Mouse (Mus musculus): Measurements from ENCODE around the gene Scn3a. TPM values are rescaled to one million over a fixed set of nuclear protein-coding genes. Genes with fewer than 3 reads are reported as not detected.
A peak's percentile ranks its signal among the peaks of the same experiment; 100 is the strongest.
"Not testable (repeated sequence)": the region's sequence is repeated elsewhere in the genome, so short reads cannot be mapped to it uniquely, and the experiment has no call there.

Scn3a gene
- polyA plus RNA-seq, 1 experiment from 2014 or later = 70.3 TPM

GRCm38 (mm10) chr2:65453763-65454162, 113.7 kb downstream of the Scn3a start:
- Histone ChIP-seq H3K27me3 (ENCODE audit: control insufficient read depth, insufficient read depth, low read length) (no peaks in the 10 kb centered on the region), H3K4me3 (ENCODE audit: low read depth, low read length) (no peak overlapping the region), H3K4me2 (ENCODE audit: low read depth, low read length) (no peak overlapping the region), H3K9me3 (ENCODE audit: control insufficient read depth, low read length) (no peaks in the 10 kb centered on the region), H3K36me3 (ENCODE audit: control insufficient read depth, insufficient read depth, low read length) (no peaks in the 10 kb centered on the region), H3K4me1 (ENCODE audit: control insufficient read depth, insufficient read depth, low read length) (no peaks in the 10 kb centered on the region), H3K27ac (ENCODE audit: low read depth, low read length) (no peak overlapping the region), H3K9ac (replicated peaks; ENCODE audit: low read depth, low read length) (no peak overlapping the region)
- WGBS = 97% methylated on average over 6 of the region's 6 CpGs
- no peak for ATAC-seq (ENCODE audit: low read depth)

DNA sequence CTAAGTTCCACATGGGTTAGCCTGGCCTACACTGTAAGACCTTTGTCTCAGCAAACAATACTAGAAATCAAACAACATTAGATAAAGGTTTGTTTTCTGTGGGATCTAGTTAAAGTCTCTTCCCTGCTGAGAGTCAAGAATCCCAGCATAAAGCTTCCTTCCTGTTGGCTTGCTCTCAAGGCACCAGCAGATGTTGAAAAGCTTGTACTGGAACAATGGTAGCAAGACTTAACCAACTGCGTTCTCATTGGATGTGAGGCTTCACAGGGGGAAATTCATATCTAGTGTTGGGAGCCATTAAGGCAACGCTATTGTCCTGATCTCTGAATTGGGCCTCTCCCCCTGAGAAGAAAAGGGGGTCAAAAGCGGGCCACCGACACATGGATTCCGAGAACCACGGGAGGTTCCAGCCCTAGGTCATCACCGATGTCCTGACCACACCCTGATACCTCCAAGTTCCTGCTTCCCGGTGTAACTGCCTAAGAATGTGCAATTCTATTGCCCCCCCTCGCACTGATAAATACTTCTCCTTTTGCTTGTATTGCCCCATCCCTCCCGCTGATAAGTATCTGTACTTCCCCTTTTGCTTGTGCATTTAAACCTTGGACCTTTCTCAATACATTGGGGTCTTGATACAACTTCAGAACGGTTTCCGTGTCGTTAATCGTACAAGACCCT, 115.9 kb downstream of the Scn3a start:
- H3K36me3 ChIP-seq (ENCODE audit: control insufficient read depth, insufficient read depth, low read length); ATAC-seq (ENCODE audit: low read depth); H3K27me3 ChIP-seq (ENCODE audit: control insufficient read depth, insufficient read depth, low read length); H3K27ac ChIP-seq (ENCODE audit: low read depth, low read length); H3K4me2 ChIP-seq (ENCODE audit: low read depth, low read length); H3K9me3 ChIP-seq (ENCODE audit: control insufficient read depth, low read length); H3K4me3 ChIP-seq (ENCODE audit: low read depth, low read length); H3K4me1 ChIP-seq (ENCODE audit: control insufficient read depth, insufficient read depth, low read length); H3K9ac ChIP-seq (replicated peaks; ENCODE audit: low read depth, low read length): not testable (repeated sequence)
- 96% methylated on average over 12 of the region's 14 CpGs for WGBS

GRCm38 (mm10) chr2:65450449-65451360, 116.7 kb downstream of the Scn3a start:
- Histone ChIP-seq H3K27me3 (ENCODE audit: control insufficient read depth, insufficient read depth, low read length) (no peaks in the 10 kb centered on the region), H3K4me1 (ENCODE audit: control insufficient read depth, insufficient read depth, low read length) (no peaks in the 10 kb centered on the region), H3K9ac (replicated peaks; ENCODE audit: low read depth, low read length) (no peak overlapping the region), H3K36me3 (ENCODE audit: control insufficient read depth, insufficient read depth, low read length) (no peaks in the 10 kb centered on the region), H3K4me2 (ENCODE audit: low read depth, low read length) (no peak overlapping the region), H3K9me3 (ENCODE audit: control insufficient read depth, low read length) (no peaks in the 10 kb centered on the region), H3K4me3 (ENCODE audit: low read depth, low read length) (no peak overlapping the region), H3K27ac (ENCODE audit: low read depth, low read length) (0 out of 2 replicates have a peak overlapping the region, but pooled peaks have one; percentile 4)
- WGBS = 38% methylated on average over 2 of the region's 2 CpGs
- ATAC-seq (ENCODE audit: low read depth) = peak; percentile 87

GRCm38 (mm10) chr2:65449126-65449828, 118.2 kb downstream of the Scn3a start:
- Histone ChIP-seq H3K9me3 (ENCODE audit: control insufficient read depth, low read length) (no peaks in the 10 kb centered on the region), H3K9ac (replicated peaks; ENCODE audit: low read depth, low read length) (no peak overlapping the region), H3K27ac (ENCODE audit: low read depth, low read length) (no peak overlapping the region), H3K4me1 (ENCODE audit: control insufficient read depth, insufficient read depth, low read length) (no peaks in the 10 kb centered on the region), H3K27me3 (ENCODE audit: control insufficient read depth, insufficient read depth, low read length) (no peaks in the 10 kb centered on the region), H3K4me3 (ENCODE audit: low read depth, low read length) (no peak overlapping the region), H3K36me3 (ENCODE audit: control insufficient read depth, insufficient read depth, low read length) (no peaks in the 10 kb centered on the region), H3K4me2 (ENCODE audit: low read depth, low read length) (no peak overlapping the region)
- no peak for ATAC-seq (ENCODE audit: low read depth)
- WGBS = 90% methylated on average over 5 of the region's 5 CpGs

DNA sequence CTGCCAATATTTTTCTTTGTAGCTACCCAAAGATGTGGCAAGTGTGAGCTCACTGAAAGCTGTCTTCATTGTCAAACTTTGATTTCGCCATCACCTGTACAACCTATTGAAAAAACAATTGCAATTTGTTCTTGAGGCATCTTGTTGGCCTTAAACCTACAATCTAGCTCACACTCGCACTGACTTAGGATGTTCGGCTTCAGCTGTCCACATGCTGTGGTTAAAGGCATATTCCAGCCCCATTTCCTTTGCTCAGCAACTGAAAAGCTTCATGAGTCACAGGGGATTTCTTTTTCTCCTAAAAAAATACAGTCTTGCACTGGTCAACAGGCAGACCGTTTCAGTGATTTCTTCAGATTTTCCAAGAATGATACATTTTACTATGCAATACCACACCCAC, 124.3 kb downstream of the Scn3a start:
- H3K4me3 ChIP-seq (ENCODE audit: low read depth, low read length) = no peak overlapping the region
- no peak overlapping the region for H3K27ac ChIP-seq (ENCODE audit: low read depth, low read length)
- H3K9me3 ChIP-seq (ENCODE audit: control insufficient read depth, low read length) = no peaks in the 10 kb centered on the region
- WGBS = 87% methylated on average over 4 of the region's 4 CpGs
- no peak overlapping the region for H3K9ac ChIP-seq (replicated peaks; ENCODE audit: low read depth, low read length)
- H3K4me2 ChIP-seq (ENCODE audit: low read depth, low read length) = no peak overlapping the region
- H3K27me3 ChIP-seq (ENCODE audit: control insufficient read depth, insufficient read depth, low read length) = no peaks in the 10 kb centered on the region
- no peaks in the 10 kb centered on the region for H3K4me1 ChIP-seq (ENCODE audit: control insufficient read depth, insufficient read depth, low read length)
- no peak for ATAC-seq (ENCODE audit: low read depth)
- H3K36me3 ChIP-seq (ENCODE audit: control insufficient read depth, insufficient read depth, low read length) = no peaks in the 10 kb centered on the region

DNA sequence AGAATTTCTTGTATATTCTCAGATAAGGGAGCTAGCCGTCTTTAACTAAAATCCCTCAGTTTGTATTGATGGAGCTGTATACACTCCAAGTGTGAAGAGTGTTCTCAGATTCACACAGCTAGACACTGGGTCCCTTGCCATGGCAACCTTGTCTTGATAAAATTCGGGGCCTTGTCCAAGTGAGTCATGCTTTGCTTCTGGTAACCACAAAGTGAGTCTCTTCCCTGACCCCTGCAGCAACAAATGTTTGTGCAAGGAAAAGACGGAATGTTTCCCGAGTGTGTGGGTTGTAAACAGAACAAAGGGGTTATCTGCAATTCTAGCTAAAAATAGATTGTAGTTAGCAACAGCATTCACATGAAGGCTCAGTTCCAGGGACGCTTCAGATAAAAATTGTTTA, 125.9 kb downstream of the Scn3a start:
- Histone ChIP-seq H3K9me3 (ENCODE audit: control insufficient read depth, low read length) (no peaks in the 10 kb centered on the region), H3K27me3 (ENCODE audit: control insufficient read depth, insufficient read depth, low read length) (no peaks in the 10 kb centered on the region), H3K4me2 (ENCODE audit: low read depth, low read length) (no peak overlapping the region), H3K4me3 (ENCODE audit: low read depth, low read length) (no peak overlapping the region), H3K9ac (replicated peaks; ENCODE audit: low read depth, low read length) (no peak overlapping the region), H3K36me3 (ENCODE audit: control insufficient read depth, insufficient read depth, low read length) (no peaks in the 10 kb centered on the region), H3K4me1 (ENCODE audit: control insufficient read depth, insufficient read depth, low read length) (no peaks in the 10 kb centered on the region), H3K27ac (ENCODE audit: low read depth, low read length) (no peak overlapping the region)
- ATAC-seq (ENCODE audit: low read depth) = peak; percentile 49; the same call in 1 of the 2 replicates
- WGBS = 47% methylated on average over 5 of the region's 5 CpGs

DNA sequence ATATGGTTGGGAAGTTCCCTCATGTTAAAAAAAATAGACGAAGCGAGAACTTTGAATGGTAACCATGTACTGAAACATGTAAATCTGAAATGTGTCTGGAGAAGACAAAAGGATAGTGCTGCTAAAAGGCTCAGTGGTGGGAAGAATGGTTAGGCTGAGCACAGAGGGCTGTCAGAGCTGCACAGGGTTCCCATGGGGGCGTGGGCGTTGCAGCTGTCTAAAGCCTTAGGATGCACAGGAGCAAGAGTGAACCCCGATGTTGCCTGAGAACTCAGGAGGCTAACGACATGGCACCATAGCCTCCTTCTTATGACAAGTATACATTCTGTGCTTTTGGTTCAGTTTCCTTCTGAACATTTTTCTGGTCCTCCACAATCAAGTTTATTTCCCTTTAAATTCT, 126.3 kb downstream of the Scn3a start:
- H3K4me3 ChIP-seq (ENCODE audit: low read depth, low read length) = no peak overlapping the region
- H3K9ac ChIP-seq (replicated peaks; ENCODE audit: low read depth, low read length) = no peak overlapping the region
- no peak overlapping the region for H3K27ac ChIP-seq (ENCODE audit: low read depth, low read length)
- H3K4me1 ChIP-seq (ENCODE audit: control insufficient read depth, insufficient read depth, low read length) = no peaks in the 10 kb centered on the region
- ATAC-seq (ENCODE audit: low read depth) = no peak
- no peak overlapping the region for H3K4me2 ChIP-seq (ENCODE audit: low read depth, low read length)
- WGBS = 57% methylated on average over 6 of the region's 6 CpGs
- no peaks in the 10 kb centered on the region for H3K9me3 ChIP-seq (ENCODE audit: control insufficient read depth, low read length)
- no peaks in the 10 kb centered on the region for H3K27me3 ChIP-seq (ENCODE audit: control insufficient read depth, insufficient read depth, low read length)
- no peaks in the 10 kb centered on the region for H3K36me3 ChIP-seq (ENCODE audit: control insufficient read depth, insufficient read depth, low read length)

- Histone ChIP-seq H3K9me3 (ENCODE audit: control insufficient read depth, low read length) (no peaks in the 10 kb centered on the region), H3K9ac (replicated peaks; ENCODE audit: low read depth, low read length) (no peak overlapping the region), H3K4me3 (ENCODE audit: low read depth, low read length) (no peak overlapping the region), H3K4me1 (ENCODE audit: control insufficient read depth, insufficient read depth, low read length) (no peaks in the 10 kb centered on the region), H3K27me3 (ENCODE audit: control insufficient read depth, insufficient read depth, low read length) (no peaks in the 10 kb centered on the region), H3K27ac (ENCODE audit: low read depth, low read length) (no peak overlapping the region), H3K36me3 (ENCODE audit: control insufficient read depth, insufficient read depth, low read length) (no peaks in the 10 kb centered on the region), H3K4me2 (ENCODE audit: low read depth, low read length) (no peak overlapping the region)
- 68% methylated on average over 1 of the region's 1 CpGs for WGBS
- no peak for ATAC-seq (ENCODE audit: low read depth)
Observed at GRCm38 (mm10) chr2:65436917-65437316, 130.5 kb downstream of the Scn3a start.

DNA sequence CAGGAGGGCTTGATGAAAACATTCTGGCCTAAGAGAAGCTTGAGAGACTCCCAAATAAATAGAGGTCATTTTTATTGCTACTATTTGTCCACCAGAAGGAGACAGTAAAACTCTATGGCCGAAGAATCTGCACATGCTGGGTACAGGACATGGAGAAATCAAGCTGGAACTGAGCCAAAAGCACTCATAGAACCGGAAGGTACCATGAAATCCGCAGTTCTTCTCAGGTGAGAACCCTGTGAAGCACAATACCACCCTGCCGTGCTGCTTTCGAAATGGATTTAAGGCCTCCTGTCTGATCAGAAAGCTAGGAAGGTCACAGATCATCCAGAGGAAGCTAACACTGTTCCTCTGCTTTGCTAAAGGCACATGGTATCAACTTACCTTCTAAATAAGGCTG, 143.9 kb downstream of the Scn3a start:
- Histone ChIP-seq H3K9ac (replicated peaks; ENCODE audit: low read depth, low read length) (no peak overlapping the region), H3K36me3 (ENCODE audit: control insufficient read depth, insufficient read depth, low read length) (no peaks in the 10 kb centered on the region), H3K4me1 (ENCODE audit: control insufficient read depth, insufficient read depth, low read length) (no peaks in the 10 kb centered on the region), H3K27me3 (ENCODE audit: control insufficient read depth, insufficient read depth, low read length) (no peaks in the 10 kb centered on the region), H3K4me3 (ENCODE audit: low read depth, low read length) (no peak overlapping the region), H3K4me2 (ENCODE audit: low read depth, low read length) (no peak overlapping the region), H3K27ac (ENCODE audit: low read depth, low read length) (no peak overlapping the region), H3K9me3 (ENCODE audit: control insufficient read depth, low read length) (no peaks in the 10 kb centered on the region)
- ATAC-seq (ENCODE audit: low read depth) = no peak
- 57% methylated on average over 5 of the region's 5 CpGs for WGBS
